Mouse (Mus musculus) myocyte (in vitro differentiated cells): ENCODE results near the gene Lgr5. TPM values are rescaled to one million over a fixed set of nuclear protein-coding genes. Genes with fewer than 3 reads are reported as not detected.

Experiments
- H3K27me3 ChIP-seq: one replicate; pipeline ENCODE4 v1.6.1; 2011; ENCODE audit not compliant: control insufficient read depth, insufficient read depth, insufficient read length
- H3K36me3 ChIP-seq: one replicate; pipeline ENCODE4 v1.6.1; 2011; ENCODE audit not compliant: control insufficient read depth, insufficient read depth
- H3K4me2 ChIP-seq: one replicate; pipeline ENCODE4 v1.6.1; 2011; ENCODE audit warnings: low read depth, control low read depth
- H3K4me3 ChIP-seq: one replicate; pipeline ENCODE4 v1.5.1; 2011; ENCODE audit warnings: mild to moderate bottlenecking, control low read depth, moderate library complexity
- H3K79me2 ChIP-seq: one replicate; pipeline ENCODE4 v1.6.1; 2011; ENCODE audit not compliant: control insufficient read depth, insufficient read depth
- H3ac ChIP-seq: one replicate; pipeline ENCODE4 v1.6.1; 2011; ENCODE audit not compliant: control insufficient read depth, insufficient read length
- CEBPB ChIP-seq: IDR thresholded peaks from 2 replicates; pipeline ENCODE4 v1.6.1; 2011; ENCODE audit warnings: mild to moderate bottlenecking, moderate library complexity; ENCODE audit not compliant: poor library complexity, insufficient read depth, severe bottlenecking
- E2F4 ChIP-seq: IDR thresholded peaks from one replicate; pipeline ENCODE4 v1.6.1; 2011; ENCODE audit warnings: mild to moderate bottlenecking, control low read depth, moderate library complexity; ENCODE audit not compliant: insufficient read depth
- MAX ChIP-seq: IDR thresholded peaks from one replicate; pipeline ENCODE4 v1.6.1; 2011; ENCODE audit warnings: low read depth, mild to moderate bottlenecking, control low read depth
- MYOD1 ChIP-seq, 3 experiments: IDR thresholded peaks; one replicate each; pipeline ENCODE4 v1.6.1; 2011; ENCODE audit warnings: control low read depth in 2 of 3, low read depth in 2 of 3, mild to moderate bottlenecking in 2 of 3, moderate library complexity in 1 of 3; ENCODE audit not compliant: insufficient read length in 2 of 3, control insufficient read depth in 1 of 3
- MYOG ChIP-seq, 3 experiments: IDR thresholded peaks; one replicate each; pipeline ENCODE4 v1.6.1; 2011; ENCODE audit warnings: control low read depth in 2 of 3, low read depth in 2 of 3, mild to moderate bottlenecking in 2 of 3; ENCODE audit not compliant: insufficient read length in 2 of 3, control insufficient read depth in 1 of 3, insufficient read depth in 1 of 3
- POLR2A ChIP-seq: IDR thresholded peaks from one replicate; pipeline ENCODE4 v1.6.1; 2011; ENCODE audit warnings: low read depth, mild to moderate bottlenecking, control low read depth, moderate library complexity; ENCODE audit not compliant: insufficient read length
- POLR2AphosphoS2 ChIP-seq: IDR thresholded peaks from one replicate; pipeline ENCODE4 v1.6.1; 2011; ENCODE audit warnings: low read depth, control low read depth; ENCODE audit not compliant: insufficient read length
- REST ChIP-seq: IDR thresholded peaks from one replicate; pipeline ENCODE4 v1.6.1; 2011; ENCODE audit warnings: mild to moderate bottlenecking, control low read depth, moderate library complexity; ENCODE audit not compliant: insufficient read depth, insufficient read length
- SRF ChIP-seq: IDR thresholded peaks from one replicate; pipeline ENCODE4 v1.6.1; 2011; ENCODE audit warnings: low read depth; ENCODE audit not compliant: control insufficient read depth, insufficient read length
- TCF12 ChIP-seq: IDR thresholded peaks from one replicate; pipeline ENCODE4 v1.6.1; 2011; ENCODE audit warnings: mild to moderate bottlenecking, control low read depth; ENCODE audit not compliant: poor library complexity, insufficient read depth, severe bottlenecking
- TCF3 ChIP-seq: IDR thresholded peaks from one replicate; pipeline ENCODE4 v1.6.1; 2011; ENCODE audit warnings: low read depth, control low read depth; ENCODE audit not compliant: insufficient read length
- USF1 ChIP-seq: IDR thresholded peaks from one replicate; pipeline ENCODE4 v1.6.1; 2011; ENCODE audit warnings: low read depth, mild to moderate bottlenecking, control low read depth, moderate library complexity
- polyA plus RNA-seq: library from polyadenylated mRNA; unstranded; fragments of >200 nt; fragmentation: generic; extraction: Trizol; gene quantifications from one replicate; pipeline ENCODE4 v1.2.1, GENCODE M21; 2012; ENCODE audit warnings: missing spikeins

Lgr5 gene
- polyA plus RNA-seq, 1 experiment, result 0.07 TPM

GRCm38 (mm10) chr10:115569712-115570491 lies 17.7 kb downstream of the Lgr5 start, which contains the start of gene A930009A15Rik:
Gene A930009A15Rik (plus strand): TSS chr10:115569986.
- TF ChIP-seq MYOD1 (IDR thresholded peaks at IDR 0.05; ENCODE audit: control insufficient read depth in 1 of 3, insufficient read length in 2 of 3, low read depth in 2 of 3) (no peak), USF1 (no peak), CEBPB (no peak), MYOG (IDR thresholded peaks at IDR 0.05; ENCODE audit: control insufficient read depth in 1 of 3, insufficient read depth in 1 of 3, insufficient read length in 2 of 3, low read depth in 2 of 3) (no peak), MAX (no peak), TCF3 (no peak), TCF12 (no peak), SRF (no peak)

GRCm38 (mm10) chr10:115563961-115564360 lies 23.6 kb downstream of the Lgr5 start:
- H3K4me2 ChIP-seq, result no peak overlapping the region
- no peak overlapping the region for H3K4me3 ChIP-seq
- H3K27me3 ChIP-seq, result no peaks in the 10 kb centered on the region
- H3K79me2 ChIP-seq, result no peaks in the 10 kb centered on the region
- H3ac ChIP-seq, result no peak overlapping the region
- TF ChIP-seq REST (no peak), E2F4 (no peak), POLR2AphosphoS2 (no peak), CEBPB (no peak), SRF (no peak), MYOG (IDR thresholded peaks at IDR 0.05; ENCODE audit: control insufficient read depth in 1 of 3, insufficient read depth in 1 of 3, insufficient read length in 2 of 3, low read depth in 2 of 3) (no peak), TCF3 (no peak), TCF12 (no peak)
- no peaks in the 10 kb centered on the region for H3K36me3 ChIP-seq

More at GRCm38 (mm10) chr10:115569712-115570491, 17.7 kb downstream of the Lgr5 start, which contains the start of gene A930009A15Rik:
- peaks cover 7% of the 10 kb centered on the region for H3K27me3 ChIP-seq
- no peak within 1 kb of the TSS for H3ac ChIP-seq
- no peak within 1 kb of the TSS for H3K4me2 ChIP-seq
- H3K4me3 ChIP-seq, result no peak within 1 kb of the TSS
- no peaks in the 10 kb centered on the region for H3K36me3 ChIP-seq
- no peaks in the 10 kb centered on the region for H3K79me2 ChIP-seq

- H3K27me3 ChIP-seq, result no peaks in the 10 kb centered on the region
- H3ac ChIP-seq, result no peak overlapping the region
- TF ChIP-seq POLR2AphosphoS2 (no peak), USF1 (no peak), TCF3 (no peak), REST (no peak), MAX (no peak), MYOG (IDR thresholded peaks at IDR 0.05; ENCODE audit: control insufficient read depth in 1 of 3, insufficient read depth in 1 of 3, insufficient read length in 2 of 3, low read depth in 2 of 3) (no peak), POLR2A (no peak), CEBPB (no peak), SRF (no peak), MYOD1 (IDR thresholded peaks at IDR 0.05; ENCODE audit: control insufficient read depth in 1 of 3, insufficient read length in 2 of 3, low read depth in 2 of 3) (no peak), TCF12 (no peak), E2F4 (no peak)
- no peak overlapping the region for H3K4me2 ChIP-seq
- H3K79me2 ChIP-seq, result no peaks in the 10 kb centered on the region
- H3K36me3 ChIP-seq, result no peaks in the 10 kb centered on the region
- H3K4me3 ChIP-seq, result no peak overlapping the region
Measured at GRCm38 (mm10) chr10:115562911-115563686, 24.5 kb downstream of the Lgr5 start.

- no peaks in the 10 kb centered on the region for H3K27me3 ChIP-seq
- no peak overlapping the region for H3K4me2 ChIP-seq
- TF ChIP-seq MYOD1 (IDR thresholded peaks at IDR 0.05; ENCODE audit: control insufficient read depth in 1 of 3, insufficient read length in 2 of 3, low read depth in 2 of 3) (no peak), POLR2A (no peak), TCF3 (no peak), CEBPB (peak; percentile 54; the same call in 1 of the 2 replicates)
- no peaks in the 10 kb centered on the region for H3K79me2 ChIP-seq
- H3K36me3 ChIP-seq, result no peaks in the 10 kb centered on the region
- H3K4me3 ChIP-seq, result no peak overlapping the region
- H3ac ChIP-seq, result no peak overlapping the region
Measured at GRCm38 (mm10) chr10:115561136-115561880, 26.3 kb downstream of the Lgr5 start.
